ENCODE assay signal across 11 mouse cellular contexts in the genomic region with DNA sequence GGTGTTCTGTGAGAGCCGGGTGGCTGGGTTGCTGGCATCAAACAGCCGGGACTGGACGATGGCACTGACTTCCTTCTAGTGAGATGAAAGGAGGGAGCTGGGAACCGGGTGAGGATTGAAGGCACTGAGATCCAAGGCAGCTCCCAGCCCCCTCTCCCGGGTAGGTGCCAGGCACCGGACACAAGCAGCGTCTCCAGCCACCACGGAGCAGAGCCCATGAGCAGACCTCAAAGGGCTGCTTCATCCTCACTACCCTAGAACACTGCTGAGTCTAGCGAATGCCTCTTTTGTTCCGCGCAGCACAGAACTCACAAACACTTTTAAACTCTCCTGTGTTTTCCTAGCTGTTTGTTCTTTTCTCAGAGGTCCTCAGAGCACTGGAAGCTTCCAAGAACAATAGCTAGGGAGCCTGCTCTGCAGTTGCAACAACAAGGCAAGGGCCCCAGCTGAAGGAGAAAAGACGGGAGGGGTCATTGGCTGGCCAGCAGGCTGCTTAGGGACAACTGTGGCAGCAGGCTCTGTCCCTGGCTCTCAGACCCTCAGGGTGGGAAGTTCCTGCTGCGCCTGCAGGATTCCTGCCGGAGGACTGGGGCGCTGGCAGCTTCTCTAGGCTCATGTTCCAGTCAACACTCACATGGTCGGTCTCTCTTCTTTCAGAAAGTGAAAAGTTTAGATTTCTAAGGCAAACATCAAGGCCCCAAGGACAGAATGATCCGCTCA.
DNase-seq lines count a peak whose midpoint lies in the region; ATAC-seq and TF ChIP-seq lines count a peak whose summit lies in the region.
"Had no signal": no experiment of that assay in that cellular context is flagged by ENCODE, and none has a peak within 500 bp of the region (broad histone marks: within the 10 kb centered on the region; RNA-seq: fewer than 3 reads in every experiment).

No protein-coding gene starts in this region.

- ATAC-seq in kidney, embryonic 14.5 days (ENCODE audit: low FRiP score, low TSS enrichment) = peak; percentile 18
- no peak for ATAC-seq in embryonic facial prominence, embryonic 13.5 days (ENCODE audit: insufficient number of reproducible peaks, insufficient read depth, low FRiP score, low TSS enrichment, low read depth)
- ATAC-seq: liver, embryonic 12.5 days had no signal

- H3K27ac ChIP-seq in kidney, embryonic 14.5 days (ENCODE audit: low read depth, low read length) = peak overlapping the region; percentile 55; the same call in 1 of the 2 replicates
- H3K27ac ChIP-seq in kidney, adult 2 months (ENCODE audit: insufficient read depth, low read depth, low read length) = no peak overlapping the region
- H3K27ac ChIP-seq in embryonic facial prominence, embryonic 13.5 days = peak overlapping the region; percentile 45; the same call in 1 of the 2 replicates
- H3K27ac ChIP-seq: liver, embryonic 12.5 days had no signal

- no peak overlapping the region for H3K4me2 ChIP-seq in kidney, embryonic 14.5 days (replicated peaks; ENCODE audit: low read depth, low read length)
- H3K4me2 ChIP-seq in embryonic facial prominence, embryonic 13.5 days = no peak overlapping the region
- H3K4me2 ChIP-seq: liver, embryonic 12.5 days had no signal

- H3K4me3 ChIP-seq in kidney, embryonic 14.5 days (ENCODE audit: low read length) = no peak overlapping the region
- no peak overlapping the region for H3K4me3 ChIP-seq in kidney, adult 2 months (ENCODE audit: insufficient read depth, low read depth, low read length)
- H3K4me3 ChIP-seq in embryonic facial prominence, embryonic 13.5 days = no peak overlapping the region
- H3K4me3 ChIP-seq: liver, embryonic 12.5 days; myocyte had no signal

- DNase-seq in kidney, adult 2 months = no peak
- peak; percentile 45 for DNase-seq in embryo, embryonic 11 days
- DNase-seq in lung, postnatal 25 days (ENCODE audit: low spot score) = peak; percentile 42
- no peak for DNase-seq in cerebellum, adult 18-20 months
- DNase-seq in frontal cortex, postnatal 25 days (ENCODE audit: low spot score in 2 of 2) = no peak
- DNase-seq: adrenal gland, postnatal 14 days; thymus, postnatal 25 days had no signal

- no peak for TF ChIP-seq POLR2A in kidney, adult 2 months (IDR thresholded peaks at IDR 0.05; ENCODE audit: low read depth, low read length)

- no peak overlapping the region for H3K9ac ChIP-seq in kidney, embryonic 14.5 days (ENCODE audit: low read depth, low read length)
- H3K9ac ChIP-seq in embryonic facial prominence, embryonic 13.5 days = no peak overlapping the region
- H3K9ac ChIP-seq: liver, embryonic 12.5 days had no signal

- no peak for TF ChIP-seq CTCF in kidney, adult 2 months (conservative IDR thresholded peaks at IDR 0.05; ENCODE audit: insufficient read depth, insufficient read length, low read depth, low read length)

- no peaks in the 10 kb centered on the region for H3K36me3 ChIP-seq in kidney, embryonic 14.5 days (ENCODE audit: control insufficient read depth, insufficient read depth, low read length)
- H3K36me3 ChIP-seq in kidney, adult 2 months (ENCODE audit: control insufficient read depth, insufficient read depth, low read length) = no peaks in the 10 kb centered on the region
- H3K36me3 ChIP-seq in embryonic facial prominence, embryonic 13.5 days = no peaks in the 10 kb centered on the region
- H3K36me3 ChIP-seq: liver, embryonic 12.5 days had no signal

- H3K9me3 ChIP-seq in kidney, embryonic 14.5 days (ENCODE audit: control insufficient read depth, low read length) = no peaks in the 10 kb centered on the region
- no peaks in the 10 kb centered on the region for H3K9me3 ChIP-seq in embryonic facial prominence, embryonic 13.5 days
- H3K9me3 ChIP-seq: liver, embryonic 12.5 days had no signal

- no peaks in the 10 kb centered on the region for H3K27me3 ChIP-seq in kidney, embryonic 14.5 days (ENCODE audit: control insufficient read depth, insufficient read depth, low read length)
- no peaks in the 10 kb centered on the region for H3K27me3 ChIP-seq in kidney, adult 2 months (replicated peaks; ENCODE audit: control insufficient read depth, insufficient read depth, low read length)
- no peaks in the 10 kb centered on the region for H3K27me3 ChIP-seq in embryonic facial prominence, embryonic 13.5 days
- H3K27me3 ChIP-seq: liver, embryonic 12.5 days had no signal

- peaks cover 20% of the 10 kb centered on the region; the same call in 1 of the 2 replicates for H3K4me1 ChIP-seq in kidney, embryonic 14.5 days (ENCODE audit: control insufficient read depth, insufficient read depth, low read length)
- H3K4me1 ChIP-seq in kidney, adult 2 months (ENCODE audit: control insufficient read depth, insufficient read depth, low read length) = 0 out of 2 replicates have a peak, but pooled peaks cover 6% of the 10 kb centered on the region
- peaks cover 27% of the 10 kb centered on the region for H3K4me1 ChIP-seq in embryonic facial prominence, embryonic 13.5 days

- 39% methylated on average over 17 of the region's 17 CpGs for WGBS in kidney, embryonic 14.5 days
- WGBS in kidney, adult 2 months = 68% methylated on average over 17 of the region's 17 CpGs
- WGBS in embryonic facial prominence, embryonic 13.5 days = 28% methylated on average over 17 of the region's 17 CpGs

Comparison
In these comparisons a context has a peak if more than half of its experiments do, and no peak if none do; other contexts are left out.
1. DNase-seq: peak in embryo, embryonic 11 days (single experiment) and lung, postnatal 25 days (single experiment); none in kidney, adult 2 months (single experiment), cerebellum, adult 18-20 months (0 of 2) and frontal cortex, postnatal 25 days (0 of 2).